Mouse (Mus musculus): ENCODE data around the gene Abhd14a. TPM values are rescaled to one million over a fixed set of nuclear protein-coding genes. Genes with fewer than 3 reads are reported as not detected.
"Not testable (repeated sequence)": the region's sequence is repeated elsewhere in the genome, so short reads cannot be mapped to it uniquely, and the experiment has no call there.

Abhd14a gene
- 39.6 and 43.2 TPM in 2 replicates for polyA plus RNA-seq (2014; fragmentation: Nextera tagmentation; extraction: Ambion mirVana)

DNA sequence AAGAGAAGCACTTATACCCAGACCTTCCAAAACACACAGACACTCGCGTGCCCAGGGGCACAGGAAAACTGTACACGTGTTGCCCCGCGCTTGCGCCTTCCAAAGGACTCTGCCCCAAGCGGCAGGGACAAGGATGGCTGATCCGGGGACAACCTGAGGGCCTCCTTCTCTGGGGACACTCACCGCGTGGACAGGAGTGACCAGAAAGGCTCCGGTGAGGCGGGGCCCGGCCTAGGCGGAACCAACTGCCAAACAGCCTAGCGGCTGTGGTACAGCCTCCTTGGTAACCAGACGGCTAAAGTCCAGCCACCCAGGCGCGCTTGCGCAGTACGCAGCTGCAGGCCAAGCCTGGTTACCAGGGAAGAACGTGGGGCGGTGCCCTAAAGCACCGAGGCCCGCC lies at the start of gene Abhd14a, which contains the start of gene Abhd14b:
Gene Abhd14a (minus strand): TSS at position 331 of the 400 bp plus-strand sequence.
Gene Abhd14b (plus strand): TSS at position 112 of the 400 bp plus-strand sequence.
- ATAC-seq (ENCODE audit: insufficient number of reproducible peaks, low FRiP score, low TSS enrichment, low read depth), result peak; percentile 80
- H3K4me1 ChIP-seq (ENCODE audit: control insufficient read depth, insufficient read depth, low read length), result peaks cover 43% of the 10 kb centered on the region
- peak within 1 kb of the TSS; percentile 71 for H3K9ac ChIP-seq (ENCODE audit: low read length)
- peak within 1 kb of the TSS; percentile 76 for H3K4me2 ChIP-seq (ENCODE audit: low read depth, severe bottlenecking)
- peaks cover under 1% of the 10 kb centered on the region; the same call in 1 of the 2 replicates for H3K36me3 ChIP-seq (ENCODE audit: control insufficient read depth, insufficient read depth, low read length)
- H3K4me3 ChIP-seq (ENCODE audit: low read depth, low read length), result peak within 1 kb of the TSS; percentile 45
- no peaks in the 10 kb centered on the region for H3K27me3 ChIP-seq (ENCODE audit: control insufficient read depth, insufficient read depth, low read length)
- no peaks in the 10 kb centered on the region for H3K9me3 ChIP-seq (ENCODE audit: control insufficient read depth, low read length)
- H3K27ac ChIP-seq (replicated peaks; ENCODE audit: low read depth, low read length), result peak within 1 kb of the TSS; percentile 30; the same call in 1 of the 2 replicates
- under 1% methylated on average over 24 of the region's 24 CpGs for WGBS
- DNase-seq (ENCODE audit: low spot score), result peak; percentile 92

DNA sequence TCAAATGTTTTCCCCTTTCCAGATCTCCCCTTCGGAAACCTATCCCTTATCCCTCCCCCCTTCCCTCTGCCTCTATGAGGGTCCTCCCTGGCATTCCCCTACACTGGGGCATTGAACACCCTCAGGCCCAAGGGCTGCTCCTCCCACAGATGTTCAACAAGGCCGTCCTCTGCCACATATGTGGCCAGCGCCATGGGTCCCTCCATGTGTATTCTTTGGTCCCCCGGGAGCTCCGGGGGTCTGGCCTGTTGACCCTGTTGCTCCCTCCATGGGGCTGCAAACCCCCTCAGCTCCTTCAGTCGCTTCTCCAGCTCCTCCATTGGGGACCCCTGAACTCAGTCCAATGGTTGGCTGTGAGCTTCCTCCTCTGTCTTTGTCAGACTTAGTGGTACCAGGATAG lies 40.1 kb upstream of the Abhd14a start:
- 85% methylated on average over 6 of the region's 6 CpGs for WGBS
- H3K27me3 ChIP-seq (ENCODE audit: control insufficient read depth, insufficient read depth, low read length); H3K4me2 ChIP-seq (ENCODE audit: low read depth, severe bottlenecking); H3K4me1 ChIP-seq (ENCODE audit: control insufficient read depth, insufficient read depth, low read length); H3K9me3 ChIP-seq (ENCODE audit: control insufficient read depth, low read length); H3K4me3 ChIP-seq (ENCODE audit: low read depth, low read length); DNase-seq (ENCODE audit: low spot score); H3K27ac ChIP-seq (replicated peaks; ENCODE audit: low read depth, low read length); ATAC-seq (ENCODE audit: insufficient number of reproducible peaks, low FRiP score, low TSS enrichment, low read depth); H3K9ac ChIP-seq (ENCODE audit: low read length): not testable (repeated sequence)
- H3K36me3 ChIP-seq (ENCODE audit: control insufficient read depth, insufficient read depth, low read length), result peaks cover 16% of the 10 kb centered on the region

DNA sequence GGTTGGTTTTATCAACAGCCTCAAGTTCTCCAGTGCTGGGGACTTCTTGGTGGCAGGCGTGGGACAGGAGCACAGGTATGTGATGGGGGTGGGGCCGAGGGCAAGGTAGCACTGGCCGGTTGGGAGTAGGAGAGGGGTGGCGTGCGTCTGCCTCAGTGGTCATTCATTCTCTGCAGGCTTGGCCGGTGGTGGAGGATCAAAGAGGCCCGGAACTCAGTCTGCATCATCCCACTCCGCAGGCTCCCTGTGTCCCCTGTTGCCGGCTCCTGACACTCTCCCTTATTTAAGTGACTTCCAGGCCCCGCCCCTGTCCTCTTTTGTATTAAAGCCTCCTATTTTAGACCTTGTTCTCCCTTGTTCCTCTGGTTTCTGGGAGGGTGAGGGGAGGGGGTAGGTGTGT lies 37.6 kb upstream of the Abhd14a start:
- Histone ChIP-seq H3K9me3 (ENCODE audit: control insufficient read depth, low read length) (no peaks in the 10 kb centered on the region), H3K27me3 (ENCODE audit: control insufficient read depth, insufficient read depth, low read length) (no peaks in the 10 kb centered on the region), H3K4me2 (ENCODE audit: low read depth, severe bottlenecking) (no peak overlapping the region), H3K27ac (replicated peaks; ENCODE audit: low read depth, low read length) (no peak overlapping the region), H3K4me1 (ENCODE audit: control insufficient read depth, insufficient read depth, low read length) (no peaks in the 10 kb centered on the region), H3K4me3 (ENCODE audit: low read depth, low read length) (no peak overlapping the region), H3K9ac (ENCODE audit: low read length) (no peak overlapping the region), H3K36me3 (ENCODE audit: control insufficient read depth, insufficient read depth, low read length) (peaks cover 22% of the 10 kb centered on the region)
- DNase-seq (ENCODE audit: low spot score) (no peak), ATAC-seq (ENCODE audit: insufficient number of reproducible peaks, low FRiP score, low TSS enrichment, low read depth) (no peak)
- 88% methylated on average over 10 of the region's 10 CpGs for WGBS

DNA sequence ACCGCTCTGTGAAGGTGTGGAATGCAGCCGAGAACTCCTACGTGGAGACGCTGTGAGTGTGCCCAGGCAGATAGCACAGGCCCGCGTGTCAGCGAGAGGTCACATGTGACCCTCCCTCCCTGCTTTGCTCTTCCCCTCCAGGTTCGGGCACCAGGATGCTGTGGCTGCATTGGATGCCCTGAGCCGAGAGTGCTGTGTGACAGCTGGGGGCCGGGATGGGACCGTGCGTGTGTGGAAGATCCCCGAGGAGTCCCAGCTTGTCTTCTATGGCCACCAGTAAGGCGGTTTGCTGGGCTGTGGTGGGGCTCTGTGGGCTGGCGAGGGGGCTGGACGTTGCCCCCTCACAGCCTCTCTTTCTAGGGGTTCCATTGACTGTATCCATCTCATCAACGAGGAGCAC lies 36.1 kb upstream of the Abhd14a start:
- no peaks in the 10 kb centered on the region for H3K4me1 ChIP-seq (ENCODE audit: control insufficient read depth, insufficient read depth, low read length)
- H3K9me3 ChIP-seq (ENCODE audit: control insufficient read depth, low read length), result no peaks in the 10 kb centered on the region
- H3K27ac ChIP-seq (replicated peaks; ENCODE audit: low read depth, low read length), result no peak overlapping the region
- no peak overlapping the region for H3K4me3 ChIP-seq (ENCODE audit: low read depth, low read length)
- peaks cover 22% of the 10 kb centered on the region for H3K36me3 ChIP-seq (ENCODE audit: control insufficient read depth, insufficient read depth, low read length)
- ATAC-seq (ENCODE audit: insufficient number of reproducible peaks, low FRiP score, low TSS enrichment, low read depth), result no peak
- no peak for DNase-seq (ENCODE audit: low spot score)
- H3K4me2 ChIP-seq (ENCODE audit: low read depth, severe bottlenecking), result no peak overlapping the region
- no peaks in the 10 kb centered on the region for H3K27me3 ChIP-seq (ENCODE audit: control insufficient read depth, insufficient read depth, low read length)
- 92% methylated on average over 17 of the region's 17 CpGs for WGBS
- H3K9ac ChIP-seq (ENCODE audit: low read length), result no peak overlapping the region

DNA sequence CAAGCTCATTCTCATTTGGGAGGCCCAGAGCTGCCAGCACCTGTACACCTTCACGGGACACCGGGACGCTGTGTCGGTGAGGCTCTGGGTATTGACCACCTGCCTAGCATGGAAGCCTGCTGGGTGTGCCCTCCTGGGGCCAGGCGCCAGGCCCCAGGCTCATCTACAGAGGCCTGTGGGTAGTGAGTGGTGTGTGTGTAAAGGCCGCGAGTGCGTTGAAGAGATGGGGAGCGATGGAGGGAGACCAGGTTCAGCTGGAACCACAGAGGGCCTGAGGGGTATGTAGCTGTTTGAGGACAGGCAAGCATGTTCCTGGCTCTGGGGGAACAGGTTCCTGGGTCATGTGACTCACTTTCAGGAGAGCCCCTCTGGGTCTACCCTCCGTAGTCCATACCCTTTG lies 35.7 kb upstream of the Abhd14a start:
- Histone ChIP-seq H3K27me3 (ENCODE audit: control insufficient read depth, insufficient read depth, low read length) (no peaks in the 10 kb centered on the region), H3K9me3 (ENCODE audit: control insufficient read depth, low read length) (no peaks in the 10 kb centered on the region), H3K27ac (replicated peaks; ENCODE audit: low read depth, low read length) (no peak overlapping the region), H3K4me2 (ENCODE audit: low read depth, severe bottlenecking) (no peak overlapping the region), H3K36me3 (ENCODE audit: control insufficient read depth, insufficient read depth, low read length) (peaks cover 22% of the 10 kb centered on the region), H3K4me1 (ENCODE audit: control insufficient read depth, insufficient read depth, low read length) (peaks cover 2% of the 10 kb centered on the region; the same call in 1 of the 2 replicates), H3K9ac (ENCODE audit: low read length) (no peak overlapping the region), H3K4me3 (ENCODE audit: low read depth, low read length) (no peak overlapping the region)
- 95% methylated on average over 10 of the region's 10 CpGs for WGBS
- ATAC-seq (ENCODE audit: insufficient number of reproducible peaks, low FRiP score, low TSS enrichment, low read depth) (no peak), DNase-seq (ENCODE audit: low spot score) (no peak)

DNA sequence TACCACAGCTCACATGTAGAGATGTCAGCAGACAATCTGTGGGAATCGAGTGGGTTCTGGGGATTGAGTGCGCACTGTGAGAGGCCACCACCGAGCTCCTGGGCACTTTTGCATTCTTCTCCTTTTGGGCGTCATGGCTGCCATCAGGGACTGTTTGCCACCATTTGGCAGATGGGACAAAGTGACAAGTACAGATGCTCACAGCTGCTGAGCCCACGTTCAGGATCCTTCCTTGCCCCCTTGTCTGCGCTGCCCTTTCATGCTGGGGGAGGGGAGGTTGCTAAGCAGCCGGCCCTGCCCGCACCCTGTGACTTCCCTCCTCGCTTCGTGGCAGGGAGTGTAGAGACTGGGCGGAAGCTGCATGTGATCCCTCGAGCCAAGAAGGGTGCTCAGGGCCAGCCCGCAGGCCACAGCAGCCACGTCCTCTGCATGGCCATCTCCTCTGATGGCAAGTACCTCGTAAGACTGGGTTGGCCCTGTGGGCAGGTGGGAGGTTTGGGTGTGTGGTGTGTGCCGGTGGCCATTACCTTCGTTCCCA lies 35.2 kb upstream of the Abhd14a start:
- Histone ChIP-seq H3K9ac (ENCODE audit: low read length) (no peak overlapping the region), H3K27me3 (ENCODE audit: control insufficient read depth, insufficient read depth, low read length) (no peaks in the 10 kb centered on the region), H3K36me3 (ENCODE audit: control insufficient read depth, insufficient read depth, low read length) (peaks cover 22% of the 10 kb centered on the region), H3K9me3 (ENCODE audit: control insufficient read depth, low read length) (no peaks in the 10 kb centered on the region), H3K4me3 (ENCODE audit: low read depth, low read length) (no peak overlapping the region), H3K4me1 (ENCODE audit: control insufficient read depth, insufficient read depth, low read length) (peaks cover 7% of the 10 kb centered on the region; the same call in 1 of the 2 replicates), H3K4me2 (ENCODE audit: low read depth, severe bottlenecking) (no peak overlapping the region), H3K27ac (replicated peaks; ENCODE audit: low read depth, low read length) (no peak overlapping the region)
- WGBS, result 88% methylated on average over 17 of the region's 17 CpGs
- ATAC-seq (ENCODE audit: insufficient number of reproducible peaks, low FRiP score, low TSS enrichment, low read depth) (no peak), DNase-seq (ENCODE audit: low spot score) (no peak)

DNA sequence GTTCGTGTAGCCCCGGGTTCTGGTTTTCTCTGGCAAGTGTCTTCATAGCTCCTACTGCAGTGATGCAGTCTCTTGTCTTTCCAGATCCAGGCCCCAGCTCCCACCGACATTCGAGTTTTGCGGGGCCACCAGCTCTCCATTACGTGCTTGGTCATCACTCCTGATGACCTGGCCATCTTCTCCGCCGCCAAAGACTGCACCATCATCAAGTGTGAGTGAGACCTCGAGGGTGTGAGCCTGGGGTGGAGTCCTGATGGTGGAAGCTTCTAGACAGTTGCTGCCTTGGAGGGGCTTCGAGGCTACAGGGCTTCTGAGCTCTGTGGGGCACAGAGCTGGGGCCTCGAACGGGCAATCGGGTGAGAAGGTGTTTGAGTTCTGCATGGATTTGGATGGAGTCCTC lies 34.2 kb upstream of the Abhd14a start:
- Histone ChIP-seq H3K9ac (ENCODE audit: low read length) (no peak overlapping the region), H3K4me2 (ENCODE audit: low read depth, severe bottlenecking) (no peak overlapping the region), H3K27ac (replicated peaks; ENCODE audit: low read depth, low read length) (no peak overlapping the region), H3K4me3 (ENCODE audit: low read depth, low read length) (no peak overlapping the region), H3K36me3 (ENCODE audit: control insufficient read depth, insufficient read depth, low read length) (peaks cover 22% of the 10 kb centered on the region), H3K4me1 (ENCODE audit: control insufficient read depth, insufficient read depth, low read length) (peaks cover 8% of the 10 kb centered on the region; the same call in 1 of the 2 replicates), H3K27me3 (ENCODE audit: control insufficient read depth, insufficient read depth, low read length) (no peaks in the 10 kb centered on the region), H3K9me3 (ENCODE audit: control insufficient read depth, low read length) (no peaks in the 10 kb centered on the region)
- no peak for ATAC-seq (ENCODE audit: insufficient number of reproducible peaks, low FRiP score, low TSS enrichment, low read depth)
- 91% methylated on average over 13 of the region's 13 CpGs for WGBS
- no peak for DNase-seq (ENCODE audit: low spot score)

DNA sequence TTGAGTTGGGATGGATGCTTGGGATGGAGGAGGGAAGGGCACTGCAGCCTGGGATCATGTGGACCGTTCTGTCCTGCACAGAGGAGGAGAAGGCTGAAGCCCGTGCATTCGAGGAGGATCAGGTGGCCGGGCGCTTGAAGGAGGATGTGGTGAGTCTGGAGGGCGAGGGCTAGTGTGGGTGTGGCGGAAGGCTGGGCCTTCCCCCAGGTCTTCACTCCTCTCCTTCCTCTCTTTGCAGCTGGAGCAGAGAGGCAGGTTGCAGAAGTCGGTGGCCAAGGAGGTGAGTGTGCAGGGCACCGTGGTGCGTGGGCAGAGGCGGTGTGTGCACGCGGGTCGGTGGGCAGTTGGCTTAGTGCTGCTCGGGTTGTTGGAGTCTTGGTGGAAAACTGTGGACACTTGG lies 33.6 kb upstream of the Abhd14a start:
- no peak overlapping the region for H3K4me3 ChIP-seq (ENCODE audit: low read depth, low read length)
- H3K9me3 ChIP-seq (ENCODE audit: control insufficient read depth, low read length), result no peaks in the 10 kb centered on the region
- DNase-seq (ENCODE audit: low spot score) (no peak), ATAC-seq (ENCODE audit: insufficient number of reproducible peaks, low FRiP score, low TSS enrichment, low read depth) (no peak)
- H3K4me1 ChIP-seq (ENCODE audit: control insufficient read depth, insufficient read depth, low read length), result peaks cover 8% of the 10 kb centered on the region
- H3K4me2 ChIP-seq (ENCODE audit: low read depth, severe bottlenecking), result no peak overlapping the region
- H3K9ac ChIP-seq (ENCODE audit: low read length), result no peak overlapping the region
- no peaks in the 10 kb centered on the region for H3K27me3 ChIP-seq (ENCODE audit: control insufficient read depth, insufficient read depth, low read length)
- H3K27ac ChIP-seq (replicated peaks; ENCODE audit: low read depth, low read length), result no peak overlapping the region
- H3K36me3 ChIP-seq (ENCODE audit: control insufficient read depth, insufficient read depth, low read length), result peaks cover 22% of the 10 kb centered on the region
- 94% methylated on average over 15 of the region's 15 CpGs for WGBS

DNA sequence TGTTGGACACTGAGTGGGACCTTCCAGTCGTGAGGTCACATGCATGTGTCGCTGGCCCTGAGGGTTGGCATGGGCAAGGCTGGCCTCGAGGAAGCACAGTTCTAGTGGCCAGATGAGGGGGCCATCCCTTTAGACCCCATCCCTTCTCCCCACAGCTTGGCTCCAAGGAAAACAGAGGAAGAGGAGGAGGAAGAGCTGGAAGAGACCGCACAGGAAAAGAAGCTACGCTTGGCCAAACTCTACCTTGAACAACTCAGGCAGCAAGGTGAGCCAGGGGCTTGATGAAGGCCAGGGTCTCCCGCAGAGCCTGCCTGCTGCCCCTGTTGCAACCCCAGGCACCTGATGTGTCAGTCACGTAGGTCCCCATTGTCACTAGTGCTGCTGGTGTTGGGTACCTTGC lies 33.1 kb upstream of the Abhd14a start:
- Histone ChIP-seq H3K4me1 (ENCODE audit: control insufficient read depth, insufficient read depth, low read length) (peaks cover 11% of the 10 kb centered on the region), H3K4me2 (ENCODE audit: low read depth, severe bottlenecking) (no peak overlapping the region), H3K9me3 (ENCODE audit: control insufficient read depth, low read length) (no peaks in the 10 kb centered on the region), H3K4me3 (ENCODE audit: low read depth, low read length) (no peak overlapping the region), H3K27me3 (ENCODE audit: control insufficient read depth, insufficient read depth, low read length) (no peaks in the 10 kb centered on the region), H3K9ac (ENCODE audit: low read length) (no peak overlapping the region), H3K36me3 (ENCODE audit: control insufficient read depth, insufficient read depth, low read length) (peaks cover 22% of the 10 kb centered on the region), H3K27ac (replicated peaks; ENCODE audit: low read depth, low read length) (no peak overlapping the region)
- no peak for DNase-seq (ENCODE audit: low spot score)
- ATAC-seq (ENCODE audit: insufficient number of reproducible peaks, low FRiP score, low TSS enrichment, low read depth), result no peak
- WGBS, result 96% methylated on average over 7 of the region's 7 CpGs

All from limb, embryonic 11.5 days (tissue).